Mouse (Mus musculus) cerebellum, postnatal 25 days (tissue): ENCODE results near the gene Rnf150.

Experiments used
- DNase-seq, 2 experiments: peaks; one replicate each; pipeline ENCODE4 v3.0.0; 2021; ENCODE audit warnings: mixed read lengths in 2 of 2

Rnf150 gene

DNA sequence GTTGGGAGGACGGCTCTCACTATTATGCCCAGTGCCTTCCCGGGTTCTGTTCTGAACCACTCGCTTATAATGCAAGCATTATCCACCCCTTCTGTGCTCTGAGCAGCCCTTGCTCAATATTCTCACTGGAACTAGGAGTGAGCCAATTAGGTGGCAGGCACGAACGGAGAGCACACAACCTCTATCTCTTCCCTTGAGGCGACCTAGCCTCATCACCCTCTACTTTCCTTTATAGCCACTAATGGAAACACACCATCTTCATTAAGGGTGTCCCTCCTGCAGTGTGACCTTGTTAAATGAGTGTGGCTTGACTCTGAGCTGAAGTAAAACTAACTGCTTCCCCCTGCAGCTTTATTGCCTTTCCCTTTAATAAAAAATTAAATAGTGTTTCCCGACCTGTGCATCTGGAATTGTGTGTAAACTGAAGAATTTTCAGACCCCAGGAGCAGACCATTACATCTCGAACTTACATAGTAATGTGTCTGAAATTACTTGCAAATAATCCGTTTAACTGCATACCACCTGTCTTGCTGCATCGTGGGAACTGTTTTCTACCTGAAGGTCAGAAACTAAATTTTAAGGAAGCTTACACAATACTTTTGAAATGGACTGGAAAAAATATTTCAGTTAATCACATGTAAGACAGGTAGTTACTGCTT, 26.0 kb downstream of the Rnf150 start:
- DNase-seq, result no peak

DNA sequence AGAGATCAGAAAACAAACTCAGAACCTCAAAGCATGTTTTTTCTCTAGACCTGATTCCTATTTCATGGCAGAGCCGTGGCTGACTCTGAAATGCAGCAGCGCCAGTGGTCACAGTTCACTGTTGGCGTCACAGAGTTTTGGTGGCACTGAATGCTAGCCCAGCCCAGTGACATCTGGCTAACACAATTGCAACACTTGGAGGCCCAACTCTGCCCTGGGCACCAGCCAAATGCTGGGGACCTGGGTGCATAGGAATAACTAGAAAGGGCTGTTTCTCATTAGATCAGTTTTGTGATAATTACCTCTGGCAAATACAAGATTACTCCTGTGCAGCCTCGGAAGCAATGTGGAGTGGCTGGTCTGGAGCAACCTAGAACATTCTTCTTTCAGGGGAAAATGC, 31.9 kb downstream of the Rnf150 start:
- DNase-seq, result no peak

DNA sequence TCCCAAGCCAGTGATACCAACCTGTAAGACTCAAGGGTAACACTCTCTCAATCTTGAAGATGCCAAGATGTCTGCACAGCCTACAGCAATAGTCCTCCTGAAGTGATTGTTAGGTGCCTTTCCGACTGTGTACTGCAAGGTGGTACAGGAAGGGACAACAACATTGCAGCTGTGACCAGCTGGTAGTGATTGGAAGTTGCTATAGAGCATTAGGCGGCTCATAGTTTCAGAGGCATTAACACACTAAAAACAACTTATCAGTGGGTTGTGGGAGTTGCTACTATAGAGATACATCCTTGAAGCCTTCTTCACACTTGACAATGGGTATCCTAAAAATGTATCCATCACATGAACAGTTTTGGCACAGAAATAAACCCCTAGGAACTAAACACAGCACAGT, 33.6 kb downstream of the Rnf150 start:
- no peak for DNase-seq

DNA sequence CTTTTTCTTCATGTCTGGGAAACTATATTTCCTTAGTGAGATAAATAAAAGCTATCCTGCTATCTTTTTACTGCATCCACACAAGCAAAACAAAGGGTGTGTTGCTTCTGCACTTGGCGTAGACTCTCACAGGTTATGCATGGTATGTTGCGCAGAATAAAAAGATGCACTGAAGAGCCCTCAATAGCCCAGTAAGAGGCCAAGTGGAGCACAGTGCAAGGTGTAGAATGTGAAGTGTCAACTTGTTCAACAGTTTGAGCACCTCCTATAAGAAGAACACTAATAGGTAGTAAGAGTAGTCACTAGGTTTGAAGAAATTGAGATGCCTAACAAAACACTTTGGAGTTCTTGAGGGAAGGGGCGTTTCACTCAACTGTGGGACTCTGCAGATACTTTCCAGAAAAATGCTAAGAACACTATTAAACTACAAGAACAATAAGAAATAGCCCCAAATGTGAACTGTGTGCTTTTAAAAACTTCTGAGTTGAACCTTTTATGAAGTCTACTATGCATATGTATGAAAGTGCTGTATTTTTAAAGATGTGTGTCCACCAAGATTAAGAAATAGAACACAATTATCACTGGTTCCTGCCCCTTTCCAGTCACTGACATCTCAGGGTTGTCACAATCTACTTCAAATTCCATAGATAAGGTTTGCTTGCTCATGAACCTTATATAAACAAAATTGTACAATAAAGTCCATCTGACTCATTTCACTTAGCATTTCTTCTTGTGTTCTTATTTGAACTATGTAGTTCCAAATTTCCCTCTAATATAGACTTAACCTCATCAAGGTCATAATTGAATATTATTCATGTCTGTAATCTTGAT, 34.7 kb downstream of the Rnf150 start:
- no peak for DNase-seq

DNA sequence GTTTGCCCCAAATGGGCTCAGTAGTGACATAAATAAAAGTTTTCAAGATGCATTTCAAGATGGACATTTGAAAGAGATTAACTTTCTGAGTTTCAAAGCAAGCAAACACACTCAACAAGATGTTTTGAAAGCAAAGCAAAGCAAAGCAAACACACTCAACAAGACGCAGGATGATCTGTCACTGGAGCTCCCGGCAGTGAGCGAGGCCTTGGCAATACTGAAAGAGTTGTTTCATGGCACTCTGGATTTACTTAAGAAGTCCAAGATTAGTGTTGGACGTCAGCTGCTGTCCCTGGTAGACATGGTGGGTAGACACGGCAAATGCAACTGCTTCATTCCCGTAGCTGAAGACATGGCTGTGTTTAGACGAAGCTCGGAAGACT, 35.3 kb downstream of the Rnf150 start:
- no peak for DNase-seq

DNA sequence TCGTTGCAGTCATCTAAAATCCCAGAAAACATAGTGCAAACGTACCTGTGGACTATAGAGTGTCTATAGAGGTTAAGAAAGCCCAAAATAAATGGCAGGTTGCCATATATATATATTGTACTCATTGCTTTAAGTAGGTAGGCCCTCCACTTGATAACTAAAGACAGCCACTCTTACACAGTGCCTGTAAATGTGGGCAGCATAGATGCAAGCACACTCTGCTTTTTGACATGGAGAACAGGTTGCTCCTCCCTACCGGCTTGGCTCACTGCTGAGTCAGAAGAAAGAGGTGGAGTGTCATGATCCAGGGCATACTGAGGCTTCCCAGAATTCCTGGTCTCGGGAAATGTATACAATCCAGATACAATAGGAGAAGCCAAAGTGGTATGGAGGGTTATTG, 37.8 kb downstream of the Rnf150 start:
- DNase-seq, result no peak

DNA sequence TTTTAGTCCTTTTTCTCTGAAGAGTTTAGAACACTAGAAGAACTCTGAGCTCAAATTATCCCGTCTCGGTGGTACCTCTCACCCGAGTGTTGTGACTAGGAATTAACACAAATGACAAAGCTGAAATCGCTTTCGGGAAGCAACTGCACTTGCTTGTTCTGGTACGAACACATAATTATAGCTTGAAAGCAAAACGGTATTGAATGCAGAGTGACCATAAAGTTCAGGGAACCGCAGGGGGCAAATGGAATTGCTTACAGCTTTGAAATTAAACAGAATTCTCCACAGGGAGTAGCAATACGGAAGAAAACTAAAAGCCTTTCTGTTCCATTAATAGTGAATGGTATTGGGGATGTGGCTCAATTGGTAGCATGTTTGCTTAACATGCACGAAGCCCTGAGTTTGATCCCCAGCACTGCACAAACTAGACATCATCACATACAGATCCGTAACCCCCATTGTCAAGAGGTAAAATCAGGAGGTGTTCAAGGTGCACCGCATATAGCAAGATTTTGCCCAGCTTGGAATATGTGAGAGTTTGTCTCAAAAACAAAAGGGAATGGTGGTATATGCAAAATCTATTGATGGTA, 38.5 kb downstream of the Rnf150 start:
- DNase-seq, result no peak

DNA sequence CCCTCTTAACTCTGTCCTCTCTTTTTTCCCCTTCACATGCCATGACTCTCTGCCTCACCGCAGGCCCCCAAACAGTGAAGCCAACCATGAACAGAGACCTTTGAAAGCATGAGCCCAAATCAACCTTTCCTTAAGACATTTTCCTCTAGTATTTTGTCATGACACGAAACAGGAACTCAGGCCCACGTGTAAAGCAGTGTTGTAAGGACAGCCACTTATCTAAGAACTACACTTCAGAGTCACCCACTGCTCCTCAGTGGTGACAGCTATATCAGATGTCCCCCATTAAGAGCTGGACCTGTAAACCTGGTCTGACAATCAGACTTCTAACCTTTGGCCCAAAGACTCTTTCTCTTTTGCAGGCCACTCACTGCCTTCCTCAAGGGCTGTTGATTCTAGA, 40.3 kb downstream of the Rnf150 start:
- DNase-seq, result no peak

DNA sequence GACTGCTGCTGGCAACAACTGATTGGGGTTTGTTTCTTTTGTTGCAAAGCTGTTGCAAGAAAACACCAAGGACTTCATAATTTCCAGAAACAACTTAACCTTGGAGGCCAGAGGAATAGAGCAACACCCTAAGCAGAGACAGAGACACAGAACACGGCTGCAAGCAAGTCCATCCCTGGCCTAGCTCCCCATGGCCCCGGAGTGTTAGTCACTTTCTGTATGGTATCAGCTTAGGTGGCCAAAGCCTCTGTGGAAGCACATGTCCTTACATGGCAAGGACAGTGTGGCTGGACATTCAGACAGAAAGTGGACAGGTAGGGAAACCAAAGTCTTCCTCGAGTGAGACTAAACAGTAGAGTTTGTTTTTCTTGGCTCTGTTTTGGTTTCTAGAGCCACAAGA, 44.1 kb downstream of the Rnf150 start:
- DNase-seq, result no peak

DNA sequence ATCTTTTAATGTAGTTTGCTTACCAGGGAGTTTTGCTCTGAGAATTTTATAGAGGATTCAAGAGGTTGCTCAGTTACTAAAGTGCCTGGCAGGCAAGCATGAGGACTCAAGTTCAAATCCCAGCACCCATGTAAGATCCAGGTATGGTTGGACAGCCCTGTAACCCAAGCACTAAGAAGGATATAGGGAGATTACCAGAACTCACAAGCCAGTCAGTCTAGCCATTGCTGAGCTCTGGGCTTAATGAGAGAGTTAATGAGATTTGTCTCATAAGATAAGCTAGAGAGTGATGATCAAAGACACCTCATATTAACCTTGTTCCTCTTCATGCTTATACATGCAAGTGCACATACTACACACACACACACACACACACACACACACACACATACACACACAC, 48.3 kb downstream of the Rnf150 start:
- DNase-seq, result no peak

DNA sequence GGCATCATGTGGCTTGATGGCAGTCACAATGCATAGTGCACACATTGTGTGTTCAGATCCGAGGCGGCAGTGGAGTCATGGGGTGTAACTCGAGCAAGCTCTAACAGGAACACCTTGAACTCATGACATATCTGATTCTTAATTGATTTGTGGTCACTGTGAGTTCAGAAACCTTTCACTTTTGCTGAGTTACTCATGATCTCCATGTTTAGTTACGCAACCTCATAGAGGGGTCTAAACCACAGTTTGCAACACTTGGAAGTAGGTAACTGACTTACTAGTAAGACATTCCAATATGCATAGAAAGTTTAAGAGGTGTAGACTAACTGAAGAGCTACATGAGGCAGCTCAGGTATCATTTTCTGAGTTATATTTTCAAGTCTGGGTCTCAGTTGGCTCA, 49.1 kb downstream of the Rnf150 start:
- no peak for DNase-seq

DNA sequence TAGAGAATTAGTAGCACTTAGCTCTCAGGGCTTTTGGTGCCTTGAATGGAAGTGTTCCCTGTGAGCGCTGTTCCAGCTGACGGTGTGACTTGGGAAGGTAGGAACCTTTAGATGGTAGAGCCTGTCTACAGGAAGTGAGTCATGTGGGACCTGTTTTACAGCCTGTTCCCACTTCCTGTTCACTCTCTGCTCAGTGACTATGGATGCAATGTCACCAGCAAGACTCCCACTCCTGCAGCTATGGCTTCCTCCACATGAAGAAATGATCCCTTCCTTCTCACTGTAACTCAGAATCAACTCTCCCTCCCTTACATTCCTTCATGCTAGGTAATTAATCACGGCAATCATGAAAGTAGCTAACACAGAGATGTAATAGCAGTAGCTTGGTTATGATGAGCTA, 51.4 kb downstream of the Rnf150 start:
- no peak for DNase-seq

DNA sequence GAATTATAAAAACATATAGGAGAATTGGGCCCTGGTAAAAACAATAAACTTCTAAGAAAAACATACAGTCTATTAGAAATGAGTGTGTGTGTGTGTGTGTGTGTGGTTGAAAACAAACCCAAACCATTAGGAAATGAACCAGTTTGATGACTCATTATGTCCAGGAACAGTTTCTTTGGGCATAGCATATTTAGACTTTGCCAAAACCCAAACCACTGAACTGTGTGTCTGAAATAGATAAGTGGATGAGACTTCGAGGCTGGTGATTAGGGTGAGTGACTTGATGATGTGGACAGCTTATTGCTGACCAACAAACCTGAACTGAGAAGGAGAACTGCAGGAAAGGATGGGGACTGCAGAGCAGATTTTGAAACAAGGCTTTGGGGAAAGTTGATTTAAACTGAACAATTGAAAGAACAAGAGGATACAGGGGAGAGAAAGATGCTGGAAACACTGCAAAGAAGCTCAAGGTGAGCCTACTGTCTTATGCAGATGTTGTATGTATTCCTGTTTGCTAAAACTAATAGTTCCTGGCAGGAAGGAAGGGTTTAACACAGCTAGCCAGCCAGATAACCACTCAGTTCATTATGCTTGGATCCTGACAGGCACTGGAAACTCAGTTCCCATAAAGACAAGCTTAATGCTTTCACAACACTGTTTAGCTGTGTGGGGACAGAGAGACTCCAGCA, 53.8 kb downstream of the Rnf150 start:
- DNase-seq, result no peak

DNA sequence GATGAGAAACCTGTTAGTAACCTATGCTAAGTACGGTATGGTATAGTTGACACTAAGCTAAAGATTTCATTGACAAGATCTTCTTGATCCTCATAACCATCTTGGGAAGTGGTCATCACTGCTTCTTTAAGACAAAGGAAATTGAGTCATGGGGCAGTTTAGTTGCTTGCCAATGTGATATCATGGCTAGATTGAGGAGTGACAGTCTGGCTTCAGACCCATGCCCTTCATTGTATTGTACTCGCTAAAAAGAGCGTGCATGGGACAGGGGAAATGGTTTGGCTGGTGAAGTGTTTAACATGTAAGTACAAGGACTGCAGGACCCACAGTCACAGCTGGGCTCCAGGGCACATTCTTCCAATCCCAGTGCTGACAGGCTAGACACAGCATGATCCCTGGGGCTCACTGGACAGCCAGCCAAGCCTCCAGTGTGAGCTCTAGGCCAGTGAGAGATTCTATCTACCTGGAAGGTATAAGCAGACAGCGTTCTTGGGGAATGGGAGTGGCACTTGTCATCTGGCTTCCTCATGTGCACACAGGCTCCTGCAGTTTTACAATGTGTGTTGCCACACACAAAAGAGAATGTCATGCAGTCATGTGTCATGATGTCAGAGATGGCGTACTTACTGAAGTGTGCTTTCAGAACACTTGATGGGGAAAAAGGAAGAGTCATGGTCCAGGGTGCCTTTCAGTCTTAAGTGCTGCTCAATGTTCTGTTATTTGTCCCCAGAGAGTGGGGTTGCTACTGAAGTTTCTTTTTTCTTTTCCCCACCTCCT, 54.6 kb downstream of the Rnf150 start:
- peak in 1 of 2 experiments; percentile 22 for DNase-seq

DNA sequence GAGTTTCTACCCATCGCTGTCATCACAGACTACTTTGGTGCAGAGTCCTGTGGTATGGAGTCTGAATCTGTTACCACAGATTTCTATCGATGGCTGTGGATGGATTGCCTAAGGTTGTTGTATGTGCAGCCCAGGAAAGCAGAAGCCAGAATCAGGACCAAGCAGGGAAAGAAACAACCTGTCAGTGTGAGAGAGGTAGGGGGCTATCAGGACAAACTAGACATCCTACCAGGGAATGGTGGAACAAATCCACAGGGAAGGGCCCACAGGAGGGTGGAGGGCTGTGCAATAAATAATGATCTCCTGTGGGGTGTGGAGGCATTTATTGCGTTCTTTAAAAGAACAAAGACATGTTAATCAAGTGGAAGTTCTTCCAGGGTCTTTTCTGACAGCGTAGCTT, 56.5 kb downstream of the Rnf150 start:
- no peak for DNase-seq

DNA sequence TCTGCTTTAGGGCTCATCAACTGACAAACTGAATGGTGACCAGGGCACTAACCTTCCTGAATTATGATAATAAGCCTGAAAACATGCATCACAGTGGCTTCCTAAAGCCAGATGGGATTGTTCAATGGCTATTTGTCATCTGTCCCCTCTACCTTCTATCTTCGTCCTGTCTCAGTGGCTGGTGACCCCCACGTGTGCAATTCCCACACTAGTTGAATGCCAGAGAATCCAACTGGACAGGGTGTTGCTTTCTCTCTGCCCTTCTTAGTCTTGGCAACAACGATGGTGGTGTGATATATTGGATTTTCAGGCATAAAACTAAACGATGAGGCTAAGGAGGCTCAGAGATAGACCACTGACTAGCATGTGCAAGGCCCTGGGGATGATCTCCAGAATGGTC, 57.0 kb downstream of the Rnf150 start:
- DNase-seq, result no peak

DNA sequence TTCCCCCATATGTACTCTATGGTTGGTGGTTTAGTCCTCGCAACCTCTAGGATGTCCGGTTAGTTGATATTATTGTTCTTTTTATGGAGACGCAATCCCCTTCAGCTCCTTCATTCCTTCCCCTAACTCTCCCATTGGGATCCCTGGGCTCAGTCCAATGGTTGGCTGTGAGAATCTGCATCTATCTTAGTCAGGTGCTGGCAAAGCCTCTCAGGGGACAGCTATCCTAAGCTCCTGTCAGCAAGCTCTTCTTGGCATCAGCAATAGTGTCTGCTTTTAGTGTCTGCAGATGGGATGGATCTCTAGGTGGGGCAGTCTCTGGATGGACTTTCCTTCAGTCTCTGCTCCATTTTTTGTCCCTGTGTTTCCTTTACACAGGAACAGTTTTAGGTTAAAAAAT, 62.1 kb downstream of the Rnf150 start:
- peak in 1 of 2 experiments; percentile 38 for DNase-seq

DNA sequence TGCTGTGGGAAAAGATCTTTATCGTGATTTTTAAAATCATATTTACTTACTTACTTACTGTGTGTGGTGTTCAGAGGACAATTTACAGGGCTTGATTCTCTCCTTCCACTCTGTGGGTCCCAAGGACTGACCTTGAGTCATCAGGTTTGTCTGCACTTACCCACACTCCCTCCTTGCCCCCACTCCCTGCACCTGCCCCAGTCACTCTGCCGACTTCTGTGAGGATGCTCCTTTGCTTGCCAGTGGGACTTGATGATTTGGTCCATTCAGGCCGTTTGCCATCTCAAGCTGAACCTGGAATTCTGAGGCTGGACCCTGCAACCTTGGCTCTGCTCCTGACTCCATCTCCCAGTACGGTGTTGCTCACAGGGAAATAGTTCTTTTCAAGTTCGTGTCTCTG, 63.4 kb downstream of the Rnf150 start:
- no peak for DNase-seq

DNA sequence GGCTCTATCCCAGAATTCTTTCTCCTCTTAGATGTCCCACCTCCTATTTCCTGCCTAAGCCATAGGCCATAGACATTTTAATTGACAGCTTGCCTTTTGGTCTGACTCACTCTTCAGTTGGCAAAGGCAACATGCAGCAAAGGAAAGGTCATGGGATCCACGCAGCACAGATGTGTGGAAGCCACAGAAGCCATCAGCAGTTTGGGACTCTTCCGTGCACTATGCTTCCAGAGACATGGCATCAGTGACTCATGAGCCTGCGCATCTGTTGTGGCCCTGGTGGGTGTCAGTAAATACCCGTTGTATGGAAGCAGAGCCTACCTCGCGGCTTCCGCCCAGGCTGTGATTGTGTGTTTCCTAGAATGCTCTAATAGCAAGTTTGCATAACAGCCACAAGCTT, 68.4 kb downstream of the Rnf150 start:
- DNase-seq, result no peak

DNA sequence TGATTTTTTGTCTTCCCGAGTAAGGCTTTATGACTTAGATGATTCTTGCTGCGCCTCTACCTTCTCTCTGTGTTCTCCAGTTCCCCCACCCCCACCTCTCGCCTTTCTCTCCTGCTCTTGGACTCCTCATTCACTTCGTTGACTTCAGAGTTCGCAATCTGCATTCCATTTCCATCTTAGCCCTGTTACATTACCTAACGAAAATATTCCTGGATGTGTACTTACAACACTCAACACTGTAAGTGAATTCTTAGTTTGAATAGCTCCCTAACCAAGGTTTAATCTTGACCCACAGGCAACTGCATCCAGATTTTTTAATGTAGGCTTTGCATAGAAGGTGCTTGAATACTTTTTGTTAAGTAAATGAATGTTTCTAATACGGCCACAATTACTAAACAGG, 73.0 kb downstream of the Rnf150 start:
- no peak for DNase-seq

DNA sequence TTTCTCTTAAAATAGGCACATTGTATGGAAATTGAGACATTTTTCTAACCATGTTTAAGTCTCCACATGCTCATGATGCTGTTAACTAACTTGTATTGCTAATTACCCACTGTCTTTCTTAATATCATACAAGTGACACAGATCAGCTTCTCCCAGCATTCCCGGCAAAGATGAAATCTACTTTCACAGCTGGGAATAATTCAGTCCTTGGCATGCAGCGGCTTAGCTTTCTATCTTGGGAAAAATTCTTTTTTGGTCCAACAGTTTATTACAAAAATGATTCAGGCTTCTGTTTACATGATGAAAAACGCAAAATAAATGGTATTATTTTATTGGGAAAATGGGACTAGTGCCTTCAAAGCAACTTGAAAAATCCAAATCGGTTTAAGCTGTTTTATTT, 73.7 kb downstream of the Rnf150 start:
- DNase-seq, result no peak

DNA sequence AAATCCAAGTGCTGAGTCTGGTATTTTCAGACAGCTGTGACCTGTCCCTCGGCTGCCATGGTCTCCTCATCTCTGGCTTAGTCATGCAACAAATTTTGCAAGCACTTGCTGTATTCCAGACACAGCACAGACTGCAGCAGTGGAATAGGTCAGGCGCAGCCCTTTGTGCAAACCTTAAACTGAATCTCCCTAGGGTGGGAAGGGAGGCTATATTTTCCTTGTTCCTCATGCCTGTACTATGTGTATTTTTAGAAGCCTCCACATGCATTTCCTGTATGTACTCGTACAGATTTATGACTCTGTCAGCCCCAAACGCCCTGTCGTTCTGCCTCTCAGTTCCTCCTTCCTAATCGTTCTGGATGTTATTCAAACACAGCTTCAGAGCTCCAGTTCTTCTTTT, 76.8 kb downstream of the Rnf150 start:
- peak in 1 of 2 experiments; percentile 19 for DNase-seq
